Mouse (Mus musculus) spleen, adult 2 months (tissue): ENCODE results near the gene Eif2d.
A peak's percentile ranks its signal among the peaks of the same experiment; 100 is the strongest.

Source experiments
- CTCF ChIP-seq: fragments of 200-500 bp; IDR thresholded peaks from 2 replicates; pipeline ENCODE4 v1.5.1; 2011; ENCODE audit warnings: mild to moderate bottlenecking, inconsistent platforms; ENCODE audit not compliant: insufficient read depth, insufficient read length, insufficient replicate concordance; ENCODE audit errors: extremely low read depth
- POLR2A ChIP-seq: fragments of 200-500 bp; IDR thresholded peaks from 2 replicates; pipeline ENCODE4 v1.6.1; 2011; ENCODE audit warnings: low read depth, low read length, inconsistent platforms

GRCm38 (mm10) chr1:131207531-131207930 is 54.5 kb downstream of the Eif2d start:
- TF ChIP-seq CTCF = peak; percentile 89
- no peak for TF ChIP-seq POLR2A
